Mouse (Mus musculus) urinary bladder, adult 18-20 months (tissue): ENCODE measurements at regions not wholly inside any gene's neighbourhood (a gene's known extent, or its start where the extent isn't known, plus 50 kb on each side); places are given as distances from the start of the nearest gene placed in this dataset.

Experiments
- DNase-seq, 2 experiments: peaks; one replicate each; pipeline ENCODE4 v3.0.0; 2022; ENCODE audit warnings: low spot score in 2 of 2, mixed read lengths in 2 of 2

GRCm38 (mm10) chr17:51272025-51272424 is 92.9 kb upstream of the Tbc1d5 start:
- DNase-seq, result no peak

- no peak for DNase-seq
These were observed 83.8 kb upstream of the Tbc1d5 start for GRCm38 (mm10) chr17:51262946-51263345.

- DNase-seq, result no peak
These were observed 83.3 kb upstream of the Tbc1d5 start for GRCm38 (mm10) chr17:51262404-51262803.

- no peak for DNase-seq
These were observed 79.2 kb upstream of the Tbc1d5 start for GRCm38 (mm10) chr17:51258316-51258715.

- DNase-seq, result no peak
These were observed 69.4 kb upstream of the Tbc1d5 start for GRCm38 (mm10) chr17:51248543-51248942.

GRCm38 (mm10) chr17:51246038-51246437 is 66.9 kb upstream of the Tbc1d5 start:
- no peak for DNase-seq

GRCm38 (mm10) chr17:51240360-51240993 is 61.3 kb upstream of the Tbc1d5 start:
- no peak for DNase-seq

GRCm38 (mm10) chr17:51239465-51239864 is 60.3 kb upstream of the Tbc1d5 start:
- no peak for DNase-seq
